Mouse (Mus musculus) kidney, adult 2 months (tissue): ENCODE results near the gene H2-K1. TPM values are rescaled to one million over a fixed set of nuclear protein-coding genes. Genes with fewer than 3 reads are reported as not detected.

Experiments used
- DNase-seq: peaks from one replicate; pipeline ENCODE4 v3.0.0; 2021
- H3K27ac ChIP-seq: fragments of 200-500 bp; 2 replicates; pipeline ENCODE4 v1.5.1; 2012; ENCODE audit warnings: low read depth, low read length, control low read depth, inconsistent platforms; ENCODE audit not compliant: insufficient read depth
- H3K27me3 ChIP-seq: fragments of 200-500 bp; replicated peaks from 2 replicates; pipeline ENCODE4 v1.6.1; 2012; ENCODE audit warnings: mild to moderate bottlenecking, moderate library complexity, low read length, inconsistent platforms; ENCODE audit not compliant: control insufficient read depth, insufficient read depth
- H3K36me3 ChIP-seq: fragments of 200-500 bp; 2 replicates; pipeline ENCODE4 v1.6.1; 2012; ENCODE audit warnings: mild to moderate bottlenecking, moderate library complexity, low read length, inconsistent platforms; ENCODE audit not compliant: control insufficient read depth, insufficient read depth
- H3K4me1 ChIP-seq: fragments of 200-500 bp; 2 replicates; pipeline ENCODE4 v1.6.1; 2011; ENCODE audit warnings: low read length; ENCODE audit not compliant: control insufficient read depth, insufficient read depth
- H3K4me3 ChIP-seq: fragments of 200-500 bp; 2 replicates; pipeline ENCODE4 v1.5.1; 2011; ENCODE audit warnings: mild to moderate bottlenecking, low read depth, low read length, control low read depth; ENCODE audit not compliant: insufficient read depth
- CTCF ChIP-seq: fragments of 200-500 bp; conservative IDR thresholded peaks from 2 replicates; pipeline ENCODE4 v1.5.1; 2011; ENCODE audit warnings: low read depth, mild to moderate bottlenecking, control low read depth, low read length, moderate library complexity, mixed read lengths; ENCODE audit not compliant: insufficient read depth, insufficient read length
- POLR2A ChIP-seq: fragments of 200-500 bp; IDR thresholded peaks from one replicate; pipeline ENCODE4 v1.6.1; 2011; ENCODE audit warnings: low read depth, low read length, control low read depth
- WGBS: fragments of 180-500 bp; shearing (Covaris S2); methylation state at CpG from one replicate; pipeline ENCODE4 v1.1.7; 2018; 5-methylcytosine and 5-hydroxymethylcytosine counted together
- polyA plus RNA-seq: library from polyadenylated mRNA; depleted of rRNA; stranded (reverse); fragments of >200 nt; gene quantifications from 2 replicates; pipeline ENCODE4 v1.2.3, GENCODE M21; 2012

The H2-K1 gene
- polyA plus RNA-seq, 1 experiment, result 1,255 TPM

GRCm38 (mm10) chr17:33965846-33966550 is 34.1 kb downstream of the H2-K1 start:
- H3K36me3 ChIP-seq, result no peaks in the 10 kb centered on the region
- no peak for DNase-seq
- WGBS, result 85% methylated on average over 16 of the region's 16 CpGs
- no peaks in the 10 kb centered on the region for H3K27me3 ChIP-seq
- H3K4me3 ChIP-seq, result no peak overlapping the region
- no peak overlapping the region for H3K27ac ChIP-seq
- H3K4me1 ChIP-seq, result no peaks in the 10 kb centered on the region; the same call in 1 of the 2 replicates
- no peak for TF ChIP-seq POLR2A
- no peak for TF ChIP-seq CTCF

GRCm38 (mm10) chr17:33965082-33965845 is 34.9 kb downstream of the H2-K1 start:
- no peaks in the 10 kb centered on the region; the same call in 1 of the 2 replicates for H3K4me1 ChIP-seq
- H3K36me3 ChIP-seq, result no peaks in the 10 kb centered on the region; the same call in 1 of the 2 replicates
- TF ChIP-seq CTCF (no peak), POLR2A (no peak)
- no peak overlapping the region for H3K4me3 ChIP-seq
- no peak overlapping the region for H3K27ac ChIP-seq
- H3K27me3 ChIP-seq, result no peaks in the 10 kb centered on the region
- WGBS, result 80% methylated on average over 17 of the region's 17 CpGs
- DNase-seq, result no peak

GRCm38 (mm10) chr17:33962876-33963275 is 37.3 kb downstream of the H2-K1 start:
- DNase-seq, result no peak
- H3K36me3 ChIP-seq, result no peaks in the 10 kb centered on the region; the same call in none of the 2 replicates

GRCm38 (mm10) chr17:33959948-33960347 is 40.2 kb downstream of the H2-K1 start:
- TF ChIP-seq POLR2A (no peak), CTCF (no peak)
- peaks cover 4% of the 10 kb centered on the region; the same call in 1 of the 2 replicates for H3K4me1 ChIP-seq
- no peak overlapping the region for H3K4me3 ChIP-seq
- no peaks in the 10 kb centered on the region for H3K27me3 ChIP-seq
- no peak overlapping the region for H3K27ac ChIP-seq
- WGBS, result 94% methylated on average over 15 of the region's 15 CpGs
- no peak for DNase-seq
- H3K36me3 ChIP-seq, result no peaks in the 10 kb centered on the region; the same call in none of the 2 replicates

More at GRCm38 (mm10) chr17:33962876-33963275, 37.3 kb downstream of the H2-K1 start:
- no peak for TF ChIP-seq POLR2A
- no peak for TF ChIP-seq CTCF
- Histone ChIP-seq H3K4me3 (no peak overlapping the region), H3K27ac (no peak overlapping the region), H3K27me3 (no peaks in the 10 kb centered on the region), H3K4me1 (no peaks in the 10 kb centered on the region)
- 89% methylated on average over 7 of the region's 7 CpGs for WGBS

- DNase-seq, result no peak
- Histone ChIP-seq H3K36me3 (no peaks in the 10 kb centered on the region; the same call in none of the 2 replicates), H3K27ac (no peak overlapping the region), H3K4me1 (peaks cover 10% of the 10 kb centered on the region; the same call in 1 of the 2 replicates), H3K4me3 (no peak overlapping the region), H3K27me3 (no peaks in the 10 kb centered on the region)
- WGBS, result 96% methylated on average over 13 of the region's 13 CpGs
- TF ChIP-seq POLR2A, result no peak
- no peak for TF ChIP-seq CTCF
Observed at GRCm38 (mm10) chr17:33959135-33959534, 41.0 kb downstream of the H2-K1 start.

GRCm38 (mm10) chr17:33958451-33958850 is 41.7 kb downstream of the H2-K1 start:
- Histone ChIP-seq H3K27ac (no peak overlapping the region), H3K27me3 (no peaks in the 10 kb centered on the region), H3K4me3 (no peak overlapping the region), H3K36me3 (no peaks in the 10 kb centered on the region; the same call in none of the 2 replicates), H3K4me1 (peaks cover 11% of the 10 kb centered on the region; the same call in 1 of the 2 replicates)
- no peak for DNase-seq
- WGBS, result 94% methylated on average over 11 of the region's 11 CpGs
- TF ChIP-seq CTCF (no peak), POLR2A (no peak)

GRCm38 (mm10) chr17:33957493-33957892 is 42.7 kb downstream of the H2-K1 start:
- Histone ChIP-seq H3K27me3 (no peaks in the 10 kb centered on the region), H3K36me3 (no peaks in the 10 kb centered on the region; the same call in none of the 2 replicates), H3K4me3 (no peak overlapping the region), H3K4me1 (peaks cover 16% of the 10 kb centered on the region; the same call in 1 of the 2 replicates), H3K27ac (no peak overlapping the region)
- no peak for TF ChIP-seq POLR2A
- no peak for TF ChIP-seq CTCF
- WGBS, result 88% methylated on average over 6 of the region's 6 CpGs
- DNase-seq, result no peak
